Mouse (Mus musculus) frontal cortex, adult 2 months (tissue): ENCODE measurements around the gene Lefty2. TPM values are rescaled to one million over a fixed set of nuclear protein-coding genes. Genes with fewer than 3 reads are reported as not detected.
A peak's percentile ranks its signal among the peaks of the same experiment; 100 is the strongest.
"Not testable (repeated sequence)": the region's sequence is repeated elsewhere in the genome, so short reads cannot be mapped to it uniquely, and the experiment has no call there.

Experiments
- DNase-seq, 2 experiments: peaks; one replicate each; pipeline ENCODE4 v3.0.0; 2022; ENCODE audit warnings: low spot score in 1 of 2; ENCODE audit errors: extremely low spot score in 1 of 2
- polyA plus RNA-seq: library from polyadenylated mRNA; depleted of rRNA; stranded (reverse); fragments of >200 nt; gene quantifications from 2 replicates; pipeline ENCODE4 v1.2.3, GENCODE M21; 2012

The Lefty2 gene
- polyA plus RNA-seq, 1 experiment, result 1.8 TPM

DNA sequence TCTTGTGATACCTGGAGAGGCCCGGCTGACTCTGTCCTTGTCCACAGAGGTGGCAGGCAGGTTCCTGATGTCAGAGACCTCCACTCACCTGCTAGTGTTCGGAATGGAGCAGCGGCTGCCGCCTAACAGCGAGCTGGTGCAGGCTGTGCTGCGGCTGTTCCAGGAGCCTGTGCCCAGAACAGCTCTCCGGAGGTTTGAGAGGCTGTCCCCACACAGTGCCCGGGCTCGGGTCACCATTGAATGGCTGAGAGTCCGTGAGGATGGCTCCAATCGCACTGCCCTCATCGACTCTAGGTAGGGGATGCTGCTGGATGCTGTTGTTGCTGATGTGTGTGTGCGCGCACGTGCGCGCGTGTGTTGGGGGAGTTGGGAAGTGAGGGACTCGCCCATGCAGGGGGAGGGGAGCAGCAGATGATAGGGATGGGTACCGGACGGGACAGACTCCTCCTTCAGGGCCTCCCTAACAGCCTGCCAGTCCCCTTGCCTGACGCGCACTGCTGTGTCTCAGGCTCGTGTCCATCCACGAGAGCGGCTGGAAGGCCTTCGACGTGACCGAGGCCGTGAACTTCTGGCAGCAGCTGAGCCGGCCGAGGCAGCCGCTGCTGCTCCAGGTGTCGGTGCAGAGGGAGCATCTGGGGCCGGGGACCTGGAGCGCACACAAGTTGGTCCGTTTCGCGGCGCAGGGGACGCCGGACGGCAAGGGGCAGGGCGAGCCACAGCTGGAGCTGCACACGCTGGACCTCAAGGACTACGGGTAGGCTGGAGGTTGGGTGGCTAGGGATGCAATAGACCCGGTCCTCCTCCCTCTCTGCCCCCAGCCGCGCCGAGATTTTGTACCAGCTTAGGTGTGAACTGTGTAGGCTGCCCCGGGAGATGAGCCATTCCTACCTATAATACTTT lies 1.4 kb downstream of the Lefty2 start:
- DNase-seq, result not testable (repeated sequence)

DNA sequence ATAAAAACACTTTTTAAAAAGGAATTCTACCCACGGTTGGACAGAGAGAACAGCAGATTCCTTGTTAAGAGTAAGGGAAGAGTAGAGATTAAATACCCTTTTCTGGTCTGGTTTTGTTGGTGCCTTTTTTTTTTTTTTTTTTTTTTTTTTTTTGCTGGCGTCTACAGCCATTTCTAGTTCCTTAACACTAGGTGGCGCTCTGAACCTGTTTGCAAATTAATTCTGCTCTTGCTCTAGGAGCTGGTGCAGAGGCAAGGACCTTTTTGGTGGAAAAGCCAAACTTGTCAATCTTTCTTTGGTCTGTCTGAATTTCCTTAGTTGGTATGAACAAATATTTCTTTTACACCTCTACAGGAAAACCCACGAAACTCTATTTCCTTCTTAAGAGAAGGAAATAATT lies 8.2 kb downstream of the Lefty2 start:
- peak in 1 of 2 experiments; percentile 77 for DNase-seq

DNA sequence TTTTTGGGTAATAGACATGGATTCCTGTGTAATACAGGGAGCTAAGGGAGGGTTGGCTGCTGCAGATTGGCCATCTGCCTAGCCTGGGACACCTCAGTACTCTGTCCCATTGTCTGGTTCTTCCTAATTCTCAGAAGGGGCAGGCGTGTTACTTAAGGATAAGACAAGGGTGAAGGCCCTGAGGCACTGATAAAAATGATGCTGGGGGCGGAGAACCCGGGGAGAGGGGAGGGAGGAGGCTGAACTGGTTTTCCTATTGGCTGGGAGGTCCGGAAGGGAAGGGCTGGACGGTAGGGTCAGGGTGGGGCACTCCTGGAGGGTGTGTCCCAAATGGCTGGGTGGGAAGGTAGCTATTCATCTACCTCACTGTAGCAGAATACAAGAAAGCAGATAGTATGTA lies 10.0 kb downstream of the Lefty2 start:
- DNase-seq, result no peak

DNA sequence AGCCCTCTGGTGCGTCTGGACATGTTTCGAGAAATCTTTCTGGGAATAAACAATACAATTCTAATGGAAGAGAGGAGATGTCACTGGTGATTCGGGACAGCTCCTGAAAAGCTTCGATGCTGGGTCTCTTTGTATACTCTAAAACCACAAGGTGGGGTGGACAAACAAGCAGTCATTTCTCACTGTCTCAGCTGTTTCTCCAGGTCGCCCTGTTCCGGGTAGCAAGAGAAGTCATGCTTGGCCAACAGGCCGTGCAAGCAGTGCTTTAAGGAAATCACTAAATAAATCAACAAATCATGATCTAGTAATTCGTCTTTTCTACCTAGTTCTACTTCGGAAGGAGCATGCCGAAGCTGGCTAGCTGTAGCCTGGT lies 10.7 kb downstream of the Lefty2 start:
- no peak for DNase-seq

DNA sequence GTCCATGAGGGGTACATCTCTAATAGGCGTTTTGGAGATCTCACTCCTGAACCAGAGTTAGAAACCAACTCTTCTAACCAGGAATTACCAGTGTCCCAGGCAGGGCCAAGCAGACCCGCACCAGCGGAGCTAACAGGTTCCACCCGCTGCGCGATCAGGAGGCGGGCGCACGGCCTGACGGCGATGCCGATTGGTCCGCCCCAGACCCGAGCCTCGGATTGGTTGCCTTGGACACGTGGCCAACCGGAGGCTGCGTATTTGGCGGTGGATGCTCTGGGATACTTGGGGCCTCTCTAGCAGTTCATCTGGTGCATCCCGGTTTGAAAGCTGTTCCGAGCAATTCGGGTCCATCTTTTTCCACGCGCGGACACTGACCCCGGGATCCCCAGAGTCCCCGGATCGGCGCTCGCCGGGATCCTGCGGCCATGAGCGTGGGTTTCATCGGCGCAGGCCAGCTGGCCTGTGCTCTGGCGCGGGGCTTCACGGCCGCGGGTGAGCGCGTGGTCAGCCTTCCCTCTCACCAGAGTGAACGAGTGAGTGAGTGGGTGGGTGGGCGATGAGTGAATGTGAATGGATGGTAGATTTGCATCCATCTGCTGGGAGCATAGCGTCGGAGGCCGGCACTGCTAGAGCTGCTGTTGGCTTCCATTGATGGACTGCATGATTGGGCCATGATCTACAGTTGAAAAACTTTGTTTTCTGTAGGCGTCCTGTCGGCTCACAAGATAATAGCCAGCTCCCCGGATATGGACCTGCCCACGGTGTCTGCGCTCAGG lies 11.3 kb downstream of the Lefty2 start, which contains the start of gene Pycr2:
Gene Pycr2 (plus strand): TSS at position 255 of the 776 bp plus-strand sequence.
- DNase-seq, result peak; percentile 88 to 96

DNA sequence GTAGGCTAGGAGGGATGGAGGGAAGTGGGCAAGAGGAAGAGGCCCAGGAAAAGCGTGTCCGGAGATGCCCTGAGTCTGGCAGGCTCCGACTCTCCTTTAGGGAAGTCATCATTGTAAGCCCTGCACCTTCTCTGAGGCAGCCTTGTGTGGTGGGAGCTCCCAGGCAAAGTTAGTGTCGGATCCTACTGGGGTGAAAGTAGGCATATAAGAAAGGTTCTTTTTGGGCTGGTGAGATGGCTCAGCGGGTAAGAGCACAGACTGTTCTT lies 11.8 kb downstream of the Lefty2 start:
- DNase-seq, result no peak

DNA sequence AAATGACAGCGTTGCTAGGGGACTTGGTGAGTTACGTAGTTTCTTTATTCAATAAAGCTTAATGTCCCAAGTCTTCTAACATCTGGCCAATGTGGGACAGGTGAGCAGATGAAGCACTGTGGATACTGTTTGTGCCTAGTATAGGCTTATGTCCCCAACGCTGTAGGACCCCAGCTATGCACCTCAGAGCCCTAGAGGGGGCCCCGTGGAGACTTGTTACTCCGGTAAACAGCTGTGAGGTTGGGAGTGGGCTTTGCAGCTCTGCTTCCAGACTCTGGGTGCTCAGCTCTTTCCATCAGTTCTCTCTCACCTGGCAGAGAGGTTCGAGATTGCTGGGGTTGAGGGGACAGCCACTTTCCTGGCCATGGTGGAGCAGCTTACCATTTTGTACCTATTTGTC lies 12.4 kb downstream of the Lefty2 start:
- DNase-seq, result no peak

DNA sequence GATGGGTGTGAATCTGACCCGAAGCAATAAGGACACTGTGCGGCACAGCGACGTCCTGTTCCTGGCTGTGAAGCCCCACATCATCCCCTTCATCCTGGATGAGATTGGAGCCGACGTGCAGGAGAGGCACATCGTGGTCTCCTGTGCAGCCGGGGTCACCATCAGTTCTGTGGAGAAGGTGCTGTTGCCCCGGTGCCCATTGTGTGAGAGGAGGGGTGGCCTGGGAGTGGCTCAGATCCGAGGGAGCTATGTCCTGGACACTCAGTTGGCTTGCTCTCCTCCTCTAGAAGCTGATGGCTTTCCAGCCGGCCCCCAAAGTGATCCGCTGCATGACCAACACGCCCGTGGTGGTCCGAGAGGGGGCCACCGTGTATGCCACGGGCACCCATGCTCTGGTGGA lies 13.0 kb downstream of the Lefty2 start:
- DNase-seq, result no peak

DNA sequence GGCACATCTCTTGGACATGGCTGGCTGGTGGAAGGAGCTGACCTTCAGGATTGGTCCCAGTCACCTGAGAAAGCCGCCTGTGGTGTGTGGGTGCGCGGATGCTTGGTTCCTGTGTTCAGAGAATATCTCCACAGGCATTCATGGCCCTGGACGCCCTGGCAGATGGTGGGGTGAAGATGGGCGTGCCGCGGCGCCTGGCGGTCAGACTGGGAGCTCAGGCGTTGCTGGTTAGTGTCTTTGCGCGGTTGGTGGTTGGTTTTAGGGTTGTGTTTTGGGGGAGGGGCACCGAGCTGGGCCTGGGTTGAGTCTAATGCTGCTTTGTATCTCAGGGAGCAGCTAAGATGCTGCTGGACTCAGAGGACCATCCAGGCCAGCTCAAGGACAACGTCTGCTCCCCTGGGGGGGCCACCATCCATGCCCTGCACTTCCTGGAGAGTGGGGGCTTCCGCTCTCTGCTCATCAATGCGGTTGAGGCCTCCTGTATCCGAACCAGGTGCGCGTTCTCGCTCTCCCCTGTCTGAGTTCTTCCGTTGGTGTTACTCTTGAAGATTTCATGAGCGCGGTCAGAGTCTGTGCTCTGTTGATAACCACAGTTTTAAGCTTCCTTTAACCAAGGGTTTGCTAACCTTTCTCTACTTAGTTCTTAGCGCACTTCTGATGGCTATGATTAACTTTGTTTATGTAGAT lies 13.7 kb downstream of the Lefty2 start:
- no peak for DNase-seq

DNA sequence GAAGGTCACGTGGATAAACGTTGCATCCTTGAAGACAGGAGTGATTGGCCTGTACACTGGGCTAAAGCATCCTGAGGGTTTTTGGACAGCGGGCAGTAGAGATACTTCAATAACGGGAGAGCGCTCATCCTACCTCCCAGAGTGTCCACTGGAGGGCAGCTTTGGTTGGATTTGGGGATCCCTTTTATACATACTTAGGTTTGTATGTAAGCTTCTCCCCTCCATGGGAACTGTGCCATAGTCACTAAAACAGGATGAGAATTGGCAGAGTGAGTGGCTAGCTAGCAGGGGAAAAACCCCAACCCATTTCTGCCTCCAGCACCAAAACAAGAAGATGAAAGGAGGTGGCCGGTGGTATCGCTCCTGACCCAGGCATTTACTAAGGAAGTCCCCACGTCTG lies 18.2 kb downstream of the Lefty2 start:
- no peak for DNase-seq

DNA sequence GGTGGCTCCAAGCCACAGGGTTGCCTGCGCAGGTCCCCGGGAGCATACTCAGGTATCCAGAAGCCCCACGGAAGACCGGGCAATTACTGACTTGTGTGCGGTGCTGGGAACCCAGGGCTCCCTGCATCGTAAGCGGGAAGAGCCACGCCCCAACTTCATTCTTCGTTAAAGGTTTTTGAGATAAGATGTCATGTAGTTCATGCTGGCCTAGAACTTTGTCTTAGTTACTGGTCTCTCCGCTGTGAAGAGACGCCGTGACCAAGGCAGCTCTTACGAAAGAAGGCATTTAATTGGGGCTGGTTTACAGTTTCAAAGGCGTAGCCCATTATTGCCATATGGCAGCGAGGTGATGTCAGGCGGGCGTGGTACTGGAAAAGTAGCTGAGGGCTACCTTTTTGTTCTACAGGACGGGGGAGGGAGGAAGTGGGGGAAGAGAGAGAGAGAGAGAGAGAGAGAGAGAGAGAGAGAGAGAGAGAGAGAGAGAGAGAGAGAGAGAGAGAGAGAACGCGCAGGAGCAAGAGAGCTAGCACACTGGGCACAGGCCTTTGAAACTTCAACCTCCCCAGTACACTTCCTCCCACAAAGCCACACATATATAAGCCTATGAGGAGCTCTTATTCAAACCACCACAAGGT lies 18.9 kb downstream of the Lefty2 start:
- DNase-seq, result no peak

DNA sequence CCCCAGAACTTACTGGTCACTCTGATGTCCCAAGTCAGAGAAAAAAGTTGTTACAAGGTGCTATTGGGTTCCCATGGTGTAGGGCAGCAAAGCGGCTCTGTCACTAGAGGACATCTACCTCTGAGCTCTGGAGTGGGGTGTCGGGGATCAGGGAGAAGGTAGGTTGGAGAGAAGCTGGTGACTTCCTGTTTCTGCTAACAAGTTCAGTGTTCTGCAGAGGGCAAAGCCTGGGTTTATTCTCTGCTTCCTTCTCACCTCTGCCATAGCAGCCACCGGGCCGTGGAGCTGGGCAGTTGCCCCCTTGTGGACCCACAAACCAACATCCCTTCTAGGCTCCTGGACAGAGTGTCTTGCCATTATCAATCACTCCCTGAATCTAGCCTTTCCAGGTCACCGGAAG lies 19.9 kb downstream of the Lefty2 start:
- DNase-seq, result no peak

DNA sequence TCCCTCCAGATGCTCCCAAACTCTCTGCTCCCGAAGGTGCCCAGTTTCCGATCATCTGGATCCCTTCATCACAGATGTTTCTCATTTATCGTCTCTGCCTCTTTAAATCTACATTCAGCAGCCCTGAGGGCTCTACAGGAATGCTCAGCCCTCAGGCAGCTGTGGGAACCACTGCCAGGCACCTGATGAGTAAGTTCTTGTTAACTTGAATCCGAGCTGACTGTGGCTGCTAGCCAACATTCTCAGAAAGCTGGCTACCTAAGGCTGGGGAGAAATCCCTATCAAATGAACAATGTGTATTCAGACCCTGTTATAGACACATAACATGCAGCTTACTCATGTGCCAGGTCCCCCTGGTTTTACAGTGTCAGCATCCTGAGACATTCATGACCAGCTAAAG lies 20.9 kb downstream of the Lefty2 start:
- no peak for DNase-seq

DNA sequence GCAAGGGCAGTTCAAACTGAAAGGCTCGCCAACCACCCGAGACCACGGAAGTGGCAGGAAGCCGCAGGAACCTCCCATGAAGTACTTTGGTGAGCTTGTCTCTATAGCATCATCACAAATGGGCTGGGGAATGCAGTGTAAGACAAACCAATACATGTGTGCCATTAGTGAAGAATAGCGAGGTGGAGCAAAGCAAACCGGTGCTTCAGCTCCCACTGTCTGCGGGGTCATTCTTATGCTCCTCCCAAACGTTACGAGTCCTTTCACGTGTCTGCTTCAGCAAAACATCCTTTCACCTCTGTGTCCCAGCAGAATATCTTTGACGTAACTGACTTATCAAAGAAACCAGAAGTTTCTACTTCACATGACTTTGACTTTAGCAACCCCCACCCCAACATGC lies 23.5 kb downstream of the Lefty2 start:
- no peak for DNase-seq

DNA sequence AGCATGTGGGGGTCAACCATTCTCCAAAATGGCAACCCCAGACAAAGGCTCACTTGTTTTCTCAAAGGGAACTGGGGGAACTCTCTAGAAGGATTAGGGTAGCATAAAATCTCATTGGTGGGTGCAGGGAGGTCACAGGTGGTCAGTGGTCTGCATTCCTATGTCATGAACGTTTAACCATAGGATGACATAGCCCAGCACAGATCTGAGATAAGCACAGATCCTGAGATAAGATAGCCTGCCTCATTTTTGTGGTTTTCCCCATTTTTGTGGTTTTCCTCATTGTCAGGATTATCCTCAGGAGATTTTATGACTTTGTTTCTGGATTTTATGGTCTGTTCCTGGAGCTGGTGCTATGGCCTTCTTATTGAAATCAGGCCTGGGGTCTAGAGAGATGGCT lies 24.1 kb downstream of the Lefty2 start:
- no peak for DNase-seq

DNA sequence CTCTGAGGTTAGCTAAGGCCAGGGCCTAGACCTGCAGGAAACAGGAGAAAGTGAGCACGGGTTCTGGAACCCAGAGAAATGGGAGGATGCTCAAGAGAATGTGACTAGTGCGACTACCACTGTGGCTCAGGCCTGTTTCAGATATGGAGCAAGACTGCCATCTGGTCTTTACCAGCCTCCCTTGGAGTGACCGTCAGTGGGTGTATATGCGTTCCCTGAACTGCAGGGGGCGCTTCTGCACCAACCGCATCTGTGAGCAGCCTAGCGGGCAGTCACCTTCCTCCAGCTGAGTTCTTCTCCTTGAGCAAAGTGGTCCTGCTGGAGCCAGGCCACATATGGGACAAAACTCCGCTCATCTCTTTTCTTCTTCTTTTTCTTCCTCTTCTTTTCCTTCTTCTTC lies 26.8 kb downstream of the Lefty2 start:
- no peak for DNase-seq

DNA sequence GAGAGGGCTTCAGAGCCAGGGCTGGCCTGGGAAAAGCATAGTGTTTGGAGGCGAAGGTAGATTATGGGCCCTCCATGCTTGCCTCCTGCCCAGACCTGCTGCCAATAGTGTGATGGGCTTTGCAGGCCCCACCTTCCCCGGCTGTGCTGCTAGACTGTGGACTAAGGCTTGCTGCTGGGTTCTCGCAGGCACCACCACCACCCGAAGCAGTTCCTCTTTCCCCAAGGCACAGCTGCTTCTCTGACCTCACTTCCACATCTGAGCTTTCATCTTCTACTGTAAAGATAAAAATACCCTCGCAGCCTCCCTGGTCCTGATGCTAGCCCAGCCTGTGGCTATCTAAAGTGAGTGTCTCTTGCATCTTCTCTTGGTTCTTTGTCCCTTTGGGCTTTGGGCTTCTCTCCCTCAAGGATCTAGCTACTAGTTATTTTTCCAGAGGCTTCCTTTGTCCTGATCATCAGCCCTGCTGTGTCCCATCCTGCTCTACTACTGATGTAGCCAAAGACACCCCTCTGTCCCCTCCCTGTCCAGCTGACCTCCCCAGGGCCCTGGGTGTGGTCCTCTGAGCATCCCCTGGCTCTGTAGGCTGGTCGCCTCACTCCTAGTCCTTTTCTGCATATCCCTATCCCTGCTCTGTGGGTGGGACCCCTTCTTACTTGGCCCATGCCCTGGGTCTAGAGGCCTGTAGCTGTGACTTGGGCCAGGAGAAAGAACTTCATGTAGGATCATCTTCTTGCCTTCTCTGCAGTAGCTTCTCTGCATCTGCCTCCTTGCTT lies 29.6 kb downstream of the Lefty2 start:
- DNase-seq, result no peak

DNA sequence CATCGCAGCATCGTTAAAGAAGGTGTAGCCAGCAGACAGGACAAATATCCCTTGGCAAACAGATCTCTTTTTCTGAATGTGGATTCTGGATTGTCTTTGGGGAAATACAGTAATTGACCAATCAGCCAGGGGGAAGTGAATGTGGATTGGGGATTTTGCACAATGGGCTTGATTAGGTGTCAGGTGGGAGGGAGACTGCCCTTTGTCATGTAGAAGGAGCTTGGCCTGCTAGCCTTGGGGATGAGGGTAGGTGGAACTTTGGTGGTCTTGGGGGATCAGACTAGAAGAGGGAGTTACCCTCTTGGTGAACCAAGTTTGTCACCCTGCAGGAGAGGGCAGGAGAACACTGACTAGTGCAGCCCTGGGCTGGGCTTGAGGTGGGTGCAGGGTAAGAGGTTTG lies 31.8 kb downstream of the Lefty2 start:
- DNase-seq, result no peak

DNA sequence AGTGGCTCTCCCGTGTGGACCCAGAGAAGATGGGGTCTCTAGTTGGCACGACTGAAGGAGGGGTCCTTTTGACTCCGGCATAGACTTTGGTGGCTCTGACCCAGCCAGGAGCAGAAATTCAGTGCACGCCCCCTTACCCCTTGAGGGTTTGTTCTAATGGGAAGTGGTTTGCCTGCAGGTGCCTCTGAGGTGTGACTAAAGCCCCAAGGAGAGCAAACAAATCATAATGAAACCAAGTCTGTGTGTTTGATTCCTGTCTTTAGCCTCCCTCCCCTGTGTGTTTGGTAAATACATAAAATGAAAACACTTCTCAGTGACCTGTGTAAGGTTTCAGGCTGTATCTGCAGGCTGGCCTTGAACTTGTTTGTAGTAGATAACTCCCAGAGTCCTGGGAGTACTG lies 33.4 kb downstream of the Lefty2 start:
- no peak for DNase-seq

DNA sequence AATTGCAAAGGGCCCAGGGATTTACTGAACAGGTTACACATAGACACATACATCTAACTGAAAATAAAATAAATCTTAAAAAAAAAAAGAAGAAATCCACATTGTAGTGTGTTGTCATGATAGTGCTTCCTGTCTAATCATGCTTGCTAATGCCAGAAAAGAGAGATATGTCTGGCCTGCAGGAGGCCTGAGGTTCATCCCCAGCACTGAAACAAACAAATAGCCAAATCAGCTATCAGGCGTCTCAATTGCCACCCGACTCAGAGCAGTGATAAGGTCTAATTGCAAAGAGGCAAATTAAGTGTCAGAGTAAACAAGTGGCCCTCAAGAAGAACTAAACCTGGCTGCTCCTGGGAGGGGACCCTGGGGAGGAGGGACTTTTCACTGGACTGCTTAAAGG lies 36.7 kb downstream of the Lefty2 start:
- DNase-seq, result no peak
